Mouse (Mus musculus): ENCODE data around the gene Asap2.

Gene Asap2

GRCm38 (mm10) chr12:21302361-21302783, 312.1 kb downstream of the Asap2 start:
- in situ Hi-C loops (cut with MboI, MseI) = no loop called here

DNA sequence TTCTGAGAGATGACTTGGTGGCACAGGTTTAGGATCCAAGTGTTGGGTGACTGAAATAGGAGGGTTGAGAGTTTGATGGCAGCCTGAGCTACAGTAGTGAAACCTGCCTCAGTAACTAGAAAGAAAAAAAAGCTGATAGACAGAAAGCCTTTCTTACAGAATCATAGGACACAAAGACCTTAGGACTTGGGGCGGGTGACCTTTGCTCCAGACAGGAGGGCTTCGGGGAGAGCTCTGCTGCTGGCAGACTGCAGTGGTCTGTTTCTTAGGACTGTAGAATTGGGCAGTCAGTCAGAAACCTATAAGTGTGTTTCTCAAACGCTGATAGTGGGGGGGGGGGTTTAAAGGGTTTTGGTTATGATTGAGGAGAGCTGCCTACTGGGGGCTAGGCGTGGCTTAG, 315.5 kb downstream of the Asap2 start:
- in situ Hi-C loops (cut with MboI, MseI) = no loop called here

- in situ Hi-C loops (cut with MboI, MseI) = no loop called here
Observed at GRCm38 (mm10) chr12:21306721-21307120, 316.5 kb downstream of the Asap2 start.

DNA sequence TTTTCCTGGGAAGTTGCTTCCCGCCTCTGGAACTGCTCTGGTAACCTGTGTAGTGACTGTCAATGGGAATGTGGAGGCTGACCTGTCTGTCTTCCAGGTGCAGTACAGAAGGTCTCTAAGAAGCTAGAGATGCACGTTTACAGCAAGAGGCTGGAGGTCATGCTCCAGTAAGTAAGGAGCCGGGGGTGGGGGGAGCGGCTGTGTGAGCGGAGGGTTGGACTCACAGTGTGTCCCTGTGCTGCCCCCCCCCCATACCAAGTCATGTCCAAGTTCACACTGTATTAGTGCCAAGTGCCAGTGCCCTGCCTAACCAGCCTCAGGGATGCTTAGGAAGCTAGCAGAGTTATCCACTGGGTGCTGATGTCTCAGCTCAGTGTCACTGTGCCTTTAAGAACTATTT, 321.9 kb downstream of the Asap2 start:
- in situ Hi-C loops (cut with MboI, MseI) = no loop called here

DNA sequence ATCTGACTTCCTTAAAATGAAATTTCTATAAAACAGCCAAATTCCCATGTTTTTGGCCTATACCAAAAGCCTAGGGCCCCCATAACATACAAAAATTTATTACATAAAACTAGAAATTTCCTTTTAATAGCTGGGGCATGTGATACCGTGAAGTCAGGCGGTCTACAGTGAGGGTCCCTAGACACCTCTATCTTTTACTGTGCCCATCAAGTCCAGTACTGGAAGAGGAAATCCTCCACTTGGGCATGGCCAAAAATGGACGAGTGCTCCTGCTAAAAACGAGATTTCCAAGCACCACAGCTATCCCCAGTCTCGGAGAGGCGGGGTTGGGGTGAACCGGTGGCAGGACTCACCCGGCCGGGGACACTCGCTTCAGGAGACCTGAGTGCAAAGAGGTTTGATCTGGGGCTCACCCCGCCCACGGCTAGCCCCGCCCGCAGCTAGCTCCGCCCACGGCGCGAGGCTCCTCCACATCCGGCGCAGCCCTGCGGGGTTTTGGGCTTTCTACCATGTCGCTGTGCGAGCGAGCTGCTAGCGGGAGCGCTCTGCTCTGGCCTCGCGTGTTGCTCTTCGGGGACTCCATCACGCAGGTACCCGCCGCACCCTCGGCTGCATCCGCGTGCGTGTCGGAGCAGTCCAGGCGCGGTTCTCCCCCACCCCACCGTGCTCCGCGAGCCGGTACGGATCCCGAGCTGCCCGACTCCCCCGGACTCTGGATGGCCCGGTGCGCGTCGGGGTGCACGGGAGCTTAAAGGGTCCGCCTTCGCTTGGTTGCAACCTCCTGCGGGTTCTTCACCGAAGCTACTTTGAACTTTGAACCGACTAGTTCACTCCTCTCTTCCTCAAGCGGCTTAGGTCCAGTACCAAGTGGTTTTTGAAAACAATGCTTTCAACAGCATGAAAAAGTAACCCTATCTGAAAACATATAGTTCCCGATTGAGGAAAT, 325.9 kb downstream of the Asap2 start, which contains the start of gene Iah1:
Iah1 (plus strand) TSS at position 467 of the 946 bp plus-strand sequence.
- in situ Hi-C loops (cut with MboI, MseI) = loop anchor here in 1 of 2 experiments (5.0 kb wide), 1 partner anchor 61 kb away; no protein-coding TSS in a partner anchor

DNA sequence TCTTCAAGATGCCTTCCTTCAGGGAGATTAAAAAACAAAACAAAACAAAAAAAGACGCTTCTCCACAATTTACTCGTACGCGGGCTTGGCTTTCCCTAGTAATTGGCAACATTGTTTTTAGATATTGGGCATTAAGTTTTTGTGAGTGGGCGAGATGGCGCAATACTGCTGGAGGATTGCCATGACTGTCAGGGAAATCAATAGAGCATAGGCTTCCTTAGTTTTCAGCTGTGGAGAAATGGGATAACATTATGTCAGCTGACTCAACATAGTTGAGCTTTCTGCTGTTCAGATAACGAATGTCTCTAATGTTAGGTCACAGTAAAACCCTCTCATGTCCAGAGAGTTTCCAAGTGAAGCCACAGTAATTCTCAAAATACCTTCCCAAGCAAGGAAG, 326.6 kb downstream of the Asap2 start:
- in situ Hi-C loops (cut with MboI, MseI) = loop anchor here in 1 of 2 experiments (5.0 kb wide), 1 partner anchor 60 kb away; no protein-coding TSS in a partner anchor

DNA sequence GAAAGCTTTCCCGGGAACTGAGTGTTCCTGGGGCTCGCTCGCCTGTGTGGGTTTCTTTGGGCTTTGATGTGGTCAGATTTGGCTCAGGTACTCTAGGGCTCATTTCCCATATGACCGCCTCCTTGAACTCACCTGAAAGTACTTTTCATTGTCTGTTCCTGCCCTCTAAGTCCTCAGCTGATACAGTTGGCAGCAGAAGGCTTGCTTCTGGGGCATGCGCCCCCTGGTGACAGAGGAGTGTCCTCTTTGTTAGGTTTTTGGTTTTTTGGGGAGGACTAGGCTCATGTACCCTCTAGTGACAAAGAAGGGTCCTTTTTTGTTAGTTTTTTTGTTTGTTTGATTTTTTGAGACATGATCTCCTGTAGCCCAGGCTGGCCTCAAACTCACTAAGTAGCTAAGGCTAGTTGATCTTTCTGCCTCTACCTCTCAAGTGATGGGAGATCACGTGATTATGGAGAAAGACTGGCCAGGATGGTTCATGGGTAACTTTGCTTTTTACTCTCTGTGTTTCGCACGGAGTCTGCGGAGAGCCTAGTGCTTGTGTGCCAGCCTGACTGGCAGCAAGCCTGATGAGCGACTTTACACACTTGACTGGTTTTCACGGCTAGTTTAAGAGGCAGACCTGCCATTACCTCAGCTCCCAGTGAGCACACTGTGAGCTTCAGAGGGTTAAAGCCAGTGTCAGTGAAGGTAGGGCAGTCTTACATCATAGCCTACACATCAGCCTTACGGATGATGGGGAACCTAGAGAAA, 328.1 kb downstream of the Asap2 start:
- in situ Hi-C loops (cut with MboI, MseI) = loop anchor here in 1 of 2 experiments (5.0 kb wide), 1 partner anchor 59 kb away; no protein-coding TSS in a partner anchor
